Mouse (Mus musculus) neural tube, embryonic 11.5 days (tissue): ENCODE results near the gene Ncor2. TPM values are rescaled to one million over a fixed set of nuclear protein-coding genes. Genes with fewer than 3 reads are reported as not detected.

Source experiments
- ATAC-seq: fragments of 200-750 bp; cut with Nextera tagmentation; 2 replicates; pipeline ENCODE4 v1.8.0; 2017; ENCODE audit warnings: moderate number of reproducible peaks, mild to moderate bottlenecking, moderate TSS enrichment, moderate library complexity; ENCODE audit not compliant: insufficient read depth, low FRiP score, low TSS enrichment
- DNase-seq: peaks from one replicate; pipeline ENCODE4 v3.0.0-alpha.2; 2015; ENCODE audit warnings: low spot score
- H3K27ac ChIP-seq: fragments of 300-500 bp; sonication (generic); 2 replicates; pipeline ENCODE4 v1.5.1; 2014; ENCODE audit warnings: low read depth, mild to moderate bottlenecking, low read length
- H3K27me3 ChIP-seq: fragments of 300-500 bp; sonication (generic); 2 replicates; pipeline ENCODE4 v1.6.1; 2014; ENCODE audit warnings: mild to moderate bottlenecking, low read length, mixed read lengths; ENCODE audit not compliant: control insufficient read depth, insufficient read depth
- H3K36me3 ChIP-seq: fragments of 300-500 bp; sonication (generic); 2 replicates; pipeline ENCODE4 v1.6.1; 2014; ENCODE audit warnings: mild to moderate bottlenecking, low read length, moderate library complexity, mixed read lengths; ENCODE audit not compliant: control insufficient read depth, insufficient read depth
- H3K4me1 ChIP-seq: fragments of 300-500 bp; sonication (generic); 2 replicates; pipeline ENCODE4 v1.6.1; 2014; ENCODE audit warnings: low read length, mixed read lengths; ENCODE audit not compliant: control insufficient read depth, insufficient read depth
- H3K4me2 ChIP-seq: fragments of 300-500 bp; sonication (generic); 2 replicates; pipeline ENCODE4 v1.6.1; 2014; ENCODE audit warnings: low read depth, mild to moderate bottlenecking, moderate library complexity
- H3K4me3 ChIP-seq: fragments of 300-500 bp; sonication (generic); 2 replicates; pipeline ENCODE4 v1.5.1; 2014; ENCODE audit warnings: low read depth, low read length
- H3K9ac ChIP-seq: fragments of 300-500 bp; sonication (generic); 2 replicates; pipeline ENCODE4 v1.6.1; 2014; ENCODE audit warnings: mild to moderate bottlenecking, low read length
- H3K9me3 ChIP-seq: fragments of 300-500 bp; sonication (generic); 2 replicates; pipeline ENCODE4 v1.6.1; 2016; ENCODE audit warnings: low read length; ENCODE audit not compliant: control insufficient read depth
- WGBS: fragments of 180-500 bp; shearing (Covaris S2); extraction: QIAGEN DNeasy Blood & Tissue Kit; methylation state at CpG from one replicate; pipeline ENCODE4 v1.1.7; 2014; 5-methylcytosine and 5-hydroxymethylcytosine counted together
- polyA plus RNA-seq: library from polyadenylated mRNA; unstranded; fragments of >200 nt; fragmentation: Nextera tagmentation; extraction: Ambion mirVana; gene quantifications from 2 replicates; pipeline ENCODE4 v1.2.1, GENCODE M21; 2014

The Ncor2 gene
- polyA plus RNA-seq, 1 experiment from 2014 or later: 24.3 TPM

DNA sequence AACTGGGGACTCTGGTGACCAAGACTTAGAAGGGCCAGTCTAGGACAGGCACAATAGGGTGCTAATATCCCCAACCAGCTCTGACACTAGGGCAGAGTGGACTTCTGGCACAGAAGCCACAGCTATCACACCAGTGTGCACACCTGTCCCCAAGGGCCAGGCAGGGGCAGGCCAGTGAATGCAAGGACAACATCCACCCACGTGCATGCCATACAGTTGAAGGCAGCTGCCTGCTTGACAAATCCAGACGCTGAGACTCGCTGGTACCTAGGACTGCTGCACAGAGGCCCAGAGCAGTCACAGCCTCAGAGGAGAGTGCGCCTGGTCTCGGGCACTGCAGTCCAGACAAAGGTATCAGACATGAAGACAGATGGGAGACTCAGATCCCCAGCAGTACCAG, 11.5 kb downstream of the Ncor2 start:
- H3K36me3 ChIP-seq: no peaks in the 10 kb centered on the region
- H3K9me3 ChIP-seq: no peaks in the 10 kb centered on the region
- H3K27ac ChIP-seq: no peak overlapping the region
- H3K27me3 ChIP-seq: no peaks in the 10 kb centered on the region
- H3K9ac ChIP-seq: no peak overlapping the region; the same call in 1 of the 2 replicates
- H3K4me2 ChIP-seq: no peak overlapping the region
- DNase-seq: no peak
- ATAC-seq: no peak
- WGBS: 83% methylated on average over 5 of the region's 5 CpGs
- peaks cover 59% of the 10 kb centered on the region for H3K4me1 ChIP-seq
- H3K4me3 ChIP-seq: no peak overlapping the region

GRCm38 (mm10) chr5:125165993-125166392, 13.0 kb downstream of the Ncor2 start:
- DNase-seq (no peak), ATAC-seq (no peak)
- Histone ChIP-seq H3K9ac (no peak overlapping the region), H3K27ac (no peak overlapping the region), H3K9me3 (no peaks in the 10 kb centered on the region), H3K4me1 (peaks cover 54% of the 10 kb centered on the region), H3K36me3 (no peaks in the 10 kb centered on the region), H3K27me3 (no peaks in the 10 kb centered on the region), H3K4me2 (no peak overlapping the region), H3K4me3 (no peak overlapping the region)
- WGBS: 78% methylated on average over 14 of the region's 14 CpGs

DNA sequence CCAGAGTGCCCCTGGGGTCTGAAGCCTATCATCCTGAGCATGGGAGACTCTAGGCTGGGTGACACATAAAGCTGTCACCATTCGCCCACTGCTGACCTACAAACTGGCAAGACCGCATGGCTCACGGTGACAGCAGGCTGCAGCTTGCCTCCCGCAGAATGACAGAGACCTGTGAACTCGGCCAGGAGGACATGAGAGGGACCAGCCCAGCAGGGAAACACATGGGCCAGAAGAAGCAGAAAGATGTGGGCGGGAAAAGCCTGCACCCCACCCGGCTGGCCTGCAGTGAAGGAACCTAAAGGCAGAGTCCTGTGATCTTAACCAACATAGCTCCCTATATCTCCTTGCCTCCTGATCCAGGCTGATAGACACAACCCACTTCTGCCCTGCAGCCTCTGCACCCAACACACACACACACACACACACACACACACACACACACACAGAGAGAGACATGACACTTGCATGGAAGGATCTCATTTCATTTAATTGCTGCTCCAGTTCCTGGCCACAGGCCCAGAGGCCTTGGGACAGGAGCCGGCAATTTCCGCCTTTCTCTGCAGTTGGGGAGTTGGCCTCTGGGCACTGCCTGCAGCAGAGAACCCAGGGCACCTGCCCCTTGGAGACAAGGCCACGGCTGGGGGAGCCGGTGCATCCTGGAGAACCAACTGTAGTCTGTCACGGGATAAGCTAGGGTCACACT, 14.4 kb downstream of the Ncor2 start:
- Histone ChIP-seq H3K4me3 (no peak overlapping the region), H3K9ac (peak overlapping the region; percentile 29; the same call in 1 of the 2 replicates), H3K27me3 (no peaks in the 10 kb centered on the region), H3K4me2 (no peak overlapping the region), H3K9me3 (no peaks in the 10 kb centered on the region), H3K4me1 (peaks cover 52% of the 10 kb centered on the region), H3K27ac (peak overlapping the region; percentile 42; the same call in 1 of the 2 replicates), H3K36me3 (no peaks in the 10 kb centered on the region)
- no peak for DNase-seq
- 35% methylated on average over 12 of the region's 12 CpGs for WGBS
- ATAC-seq: no peak

DNA sequence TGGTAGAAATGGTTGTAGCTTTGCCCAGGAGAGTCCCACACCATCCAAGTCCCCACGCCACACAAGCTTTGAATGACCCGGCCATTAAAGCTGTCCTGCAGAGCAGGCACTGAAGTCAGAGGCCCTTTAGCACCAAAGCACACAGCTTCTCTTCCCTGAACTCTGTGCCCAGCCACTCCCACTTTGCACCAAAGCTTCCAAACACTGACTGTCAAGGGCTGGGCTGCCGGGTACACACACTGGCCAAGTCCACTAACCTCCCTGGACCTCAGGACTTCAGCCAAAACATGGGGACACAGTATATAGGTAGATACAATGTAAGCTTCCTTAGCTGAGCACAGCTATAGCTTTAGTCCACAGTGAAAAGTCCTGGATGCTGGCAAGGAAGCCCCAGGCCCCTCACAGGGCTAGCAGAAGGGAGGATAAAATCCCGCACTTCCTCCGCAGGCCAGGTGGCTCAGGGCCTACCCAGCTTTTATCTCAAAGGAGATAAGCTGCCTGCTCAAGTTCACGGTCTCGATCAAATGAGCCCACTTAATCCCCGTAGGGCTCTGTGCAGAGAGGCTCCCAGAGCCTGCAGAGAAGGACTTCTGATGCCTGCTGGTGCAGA, 15.5 kb downstream of the Ncor2 start:
- Histone ChIP-seq H3K27ac (0 out of 2 replicates have a peak overlapping the region, but pooled peaks have one; percentile 17), H3K9me3 (no peaks in the 10 kb centered on the region), H3K36me3 (no peaks in the 10 kb centered on the region), H3K4me2 (no peak overlapping the region), H3K4me3 (no peak overlapping the region), H3K27me3 (no peaks in the 10 kb centered on the region), H3K4me1 (peaks cover 62% of the 10 kb centered on the region), H3K9ac (no peak overlapping the region)
- DNase-seq (no peak), ATAC-seq (no peak)
- 35% methylated on average over 8 of the region's 8 CpGs for WGBS

DNA sequence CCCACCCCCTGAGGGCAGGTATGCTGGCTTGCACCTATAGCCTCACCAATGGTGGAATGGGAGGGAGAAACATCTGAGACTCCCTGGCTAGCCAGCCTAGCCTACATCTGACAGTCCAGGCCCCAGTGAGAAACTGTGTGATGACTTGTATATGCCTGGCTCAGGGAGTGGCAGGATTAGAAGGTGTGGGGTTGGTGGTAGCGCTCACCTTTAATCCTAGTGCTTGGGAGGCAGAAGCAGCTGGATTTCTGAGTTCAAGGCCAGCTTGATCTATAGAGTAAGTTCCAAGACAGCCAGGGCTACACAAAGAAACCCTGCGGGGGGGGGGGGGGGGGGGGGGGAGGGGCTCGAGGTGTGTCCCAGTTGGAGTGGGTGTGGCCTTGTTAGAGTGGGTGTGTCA, 16.6 kb downstream of the Ncor2 start:
- Histone ChIP-seq H3K27ac (no peak overlapping the region), H3K4me3 (no peak overlapping the region), H3K9ac (no peak overlapping the region), H3K9me3 (no peaks in the 10 kb centered on the region), H3K4me1 (peaks cover 73% of the 10 kb centered on the region), H3K4me2 (no peak overlapping the region), H3K27me3 (no peaks in the 10 kb centered on the region), H3K36me3 (no peaks in the 10 kb centered on the region)
- no peak for ATAC-seq
- 78% methylated on average over 1 of the region's 3 CpGs for WGBS
- no peak for DNase-seq

GRCm38 (mm10) chr5:125159804-125160405, 19.1 kb downstream of the Ncor2 start:
- no peaks in the 10 kb centered on the region for H3K36me3 ChIP-seq
- DNase-seq (no peak), ATAC-seq (peak; percentile 10; the same call in 1 of the 2 replicates)
- WGBS: 32% methylated on average over 14 of the region's 14 CpGs
- peak overlapping the region; percentile 82 for H3K27ac ChIP-seq
- no peaks in the 10 kb centered on the region for H3K9me3 ChIP-seq
- no peak overlapping the region for H3K4me2 ChIP-seq
- no peak overlapping the region for H3K9ac ChIP-seq
- peaks cover 84% of the 10 kb centered on the region for H3K4me1 ChIP-seq
- no peaks in the 10 kb centered on the region for H3K27me3 ChIP-seq
- H3K4me3 ChIP-seq: no peak overlapping the region

- Histone ChIP-seq H3K27ac (peak overlapping the region; percentile 82), H3K9ac (no peak overlapping the region), H3K9me3 (no peaks in the 10 kb centered on the region), H3K36me3 (no peaks in the 10 kb centered on the region), H3K4me3 (no peak overlapping the region), H3K27me3 (no peaks in the 10 kb centered on the region), H3K4me2 (peak overlapping the region; percentile 23; the same call in 1 of the 2 replicates), H3K4me1 (peaks cover 84% of the 10 kb centered on the region)
- WGBS: 7% methylated on average over 12 of the region's 12 CpGs
- ATAC-seq (peak; percentile 68), DNase-seq (peak; percentile 81)
These were observed 19.7 kb downstream of the Ncor2 start for GRCm38 (mm10) chr5:125159293-125159692.

GRCm38 (mm10) chr5:125158232-125158961, 20.6 kb downstream of the Ncor2 start:
- no peaks in the 10 kb centered on the region for H3K27me3 ChIP-seq
- ATAC-seq: peak; percentile 8; the same call in 1 of the 2 replicates
- H3K9me3 ChIP-seq: no peaks in the 10 kb centered on the region
- H3K9ac ChIP-seq: peak overlapping the region; percentile 33
- no peak overlapping the region for H3K4me3 ChIP-seq
- peak overlapping the region; percentile 23 for H3K4me2 ChIP-seq
- peak overlapping the region; percentile 82 for H3K27ac ChIP-seq
- H3K4me1 ChIP-seq: peaks cover 83% of the 10 kb centered on the region
- WGBS: 9% methylated on average over 21 of the region's 21 CpGs
- no peaks in the 10 kb centered on the region for H3K36me3 ChIP-seq
- DNase-seq: peak; percentile 63
